Mouse (Mus musculus) frontal cortex, postnatal 36 days (tissue): ENCODE data around the gene Gpr1.
A peak's percentile ranks its signal among the peaks of the same experiment; 100 is the strongest.
"Not testable (repeated sequence)": the region's sequence is repeated elsewhere in the genome, so short reads cannot be mapped to it uniquely, and the experiment has no call there.

Experiments
- DNase-seq, 2 experiments: peaks; one replicate each; pipeline ENCODE4 v3.0.0; 2022; ENCODE audit warnings: low spot score in 2 of 2

The Gpr1 gene

GRCm38 (mm10) chr1:63219277-63219676 is 4.9 kb upstream of the Gpr1 start:
- DNase-seq = no peak

- DNase-seq = no peak
Observed at GRCm38 (mm10) chr1:63214631-63215030, 288 bp upstream of the Gpr1 start.

- peak; percentile 13 to 24 for DNase-seq
Observed at GRCm38 (mm10) chr1:63213478-63214270, 669 bp downstream of the Gpr1 start.

GRCm38 (mm10) chr1:63209861-63210529 is 4.3 kb downstream of the Gpr1 start:
- DNase-seq = no peak

- no peak for DNase-seq
Observed at GRCm38 (mm10) chr1:63207607-63208006, 6.7 kb downstream of the Gpr1 start.

GRCm38 (mm10) chr1:63204660-63205394 is 9.5 kb downstream of the Gpr1 start:
- no peak for DNase-seq

- DNase-seq = peak in 1 of 2 experiments; percentile 44
Observed at GRCm38 (mm10) chr1:63203950-63204659, 10.2 kb downstream of the Gpr1 start.

- DNase-seq = no peak
Observed at GRCm38 (mm10) chr1:63203471-63203870, 10.9 kb downstream of the Gpr1 start.

- DNase-seq = no peak
Observed at GRCm38 (mm10) chr1:63201672-63202071, 12.7 kb downstream of the Gpr1 start.

- DNase-seq = no peak
Observed at GRCm38 (mm10) chr1:63200322-63200721, 14.0 kb downstream of the Gpr1 start.

- DNase-seq = no peak
Observed at GRCm38 (mm10) chr1:63199387-63199786, 15.0 kb downstream of the Gpr1 start.

GRCm38 (mm10) chr1:63195848-63196512 is 18.4 kb downstream of the Gpr1 start:
- DNase-seq = no peak

- no peak for DNase-seq
Observed at GRCm38 (mm10) chr1:63192306-63193065, 21.9 kb downstream of the Gpr1 start.

GRCm38 (mm10) chr1:63190851-63191250 is 23.5 kb downstream of the Gpr1 start:
- DNase-seq = no peak

GRCm38 (mm10) chr1:63188536-63188935 is 25.8 kb downstream of the Gpr1 start:
- no peak for DNase-seq

- not testable (repeated sequence) for DNase-seq
Observed at GRCm38 (mm10) chr1:63185430-63185829, 28.9 kb downstream of the Gpr1 start.

- DNase-seq = peak; percentile 64 to 82
Observed at GRCm38 (mm10) chr1:63182636-63183270, 31.6 kb downstream of the Gpr1 start.

- peak; percentile 21 to 28 for DNase-seq
Observed at GRCm38 (mm10) chr1:63182212-63182611, 32.1 kb downstream of the Gpr1 start.

- no peak for DNase-seq
Observed at GRCm38 (mm10) chr1:63181480-63181879, 32.9 kb downstream of the Gpr1 start.

GRCm38 (mm10) chr1:63181019-63181418 is 33.3 kb downstream of the Gpr1 start:
- peak; percentile 86 to 94 for DNase-seq
